Mouse (Mus musculus) CD4-positive helper T cell, adult 2 months (primary cell): Measurements from ENCODE around the gene Cdkl4.
"Not testable (repeated sequence)": the region's sequence is repeated elsewhere in the genome, so short reads cannot be mapped to it uniquely, and the experiment has no call there.

Experiments
- DNase-seq: peaks from one replicate; pipeline ENCODE4 v3.0.0-alpha.2; 2012; ENCODE audit warnings: low read depth, missing footprints, low spot score

Gene Cdkl4

GRCm38 (mm10) chr17:80577639-80578038 is at the start of gene Cdkl4:
Cdkl4 (minus strand) TSS chr17:80577813.
- DNase-seq, result no peak

- DNase-seq, result no peak
These were observed 47.4 kb upstream of the Cdkl4 start for GRCm38 (mm10) chr17:80624979-80625378.

GRCm38 (mm10) chr17:80621691-80622090 is 44.1 kb upstream of the Cdkl4 start:
- DNase-seq, result no peak

GRCm38 (mm10) chr17:80620786-80621423 is 43.3 kb upstream of the Cdkl4 start:
- DNase-seq, result peak; percentile 57

- DNase-seq, result no peak
These were observed 41.9 kb upstream of the Cdkl4 start for GRCm38 (mm10) chr17:80619556-80619955.

GRCm38 (mm10) chr17:80618890-80619289 is 41.3 kb upstream of the Cdkl4 start:
- no peak for DNase-seq

GRCm38 (mm10) chr17:80603806-80604205 is 26.2 kb upstream of the Cdkl4 start:
- no peak for DNase-seq

- no peak for DNase-seq
These were observed 25.5 kb upstream of the Cdkl4 start for GRCm38 (mm10) chr17:80603079-80603625.

GRCm38 (mm10) chr17:80601371-80601770 is 23.8 kb upstream of the Cdkl4 start:
- DNase-seq, result no peak

- no peak for DNase-seq
These were observed 5.4 kb upstream of the Cdkl4 start for GRCm38 (mm10) chr17:80583051-80583450.

GRCm38 (mm10) chr17:80579901-80580300 is 2.3 kb upstream of the Cdkl4 start:
- no peak for DNase-seq

GRCm38 (mm10) chr17:80579089-80579488 is 1.5 kb upstream of the Cdkl4 start:
- no peak for DNase-seq

- DNase-seq, result no peak
These were observed 428 bp upstream of the Cdkl4 start for GRCm38 (mm10) chr17:80578041-80578440.

- peak; percentile 59 for DNase-seq
These were observed 399 bp downstream of the Cdkl4 start for GRCm38 (mm10) chr17:80577214-80577613.

- no peak for DNase-seq
These were observed 2.6 kb downstream of the Cdkl4 start for GRCm38 (mm10) chr17:80575008-80575407.

- DNase-seq, result no peak
These were observed 3.1 kb downstream of the Cdkl4 start for GRCm38 (mm10) chr17:80574471-80574965.

- no peak for DNase-seq
These were observed 5.3 kb downstream of the Cdkl4 start for GRCm38 (mm10) chr17:80572187-80572935.

- no peak for DNase-seq
These were observed 6.2 kb downstream of the Cdkl4 start for GRCm38 (mm10) chr17:80571460-80571859.

- not testable (repeated sequence) for DNase-seq
These were observed 7.9 kb downstream of the Cdkl4 start for GRCm38 (mm10) chr17:80569718-80570117.

GRCm38 (mm10) chr17:80568842-80569601 is 8.6 kb downstream of the Cdkl4 start:
- no peak for DNase-seq

- no peak for DNase-seq
These were observed 9.2 kb downstream of the Cdkl4 start for GRCm38 (mm10) chr17:80568441-80568840.

- peak; percentile 82 for DNase-seq
These were observed 13.0 kb downstream of the Cdkl4 start for GRCm38 (mm10) chr17:80564611-80564924.
